Mouse (Mus musculus): ENCODE results near the gene Gsto2. TPM values are rescaled to one million over a fixed set of nuclear protein-coding genes. Genes with fewer than 3 reads are reported as not detected.

Gene Gsto2
- total and polyA plus RNA-seq, 2 experiments = 0.32 to 1.3 TPM

DNA sequence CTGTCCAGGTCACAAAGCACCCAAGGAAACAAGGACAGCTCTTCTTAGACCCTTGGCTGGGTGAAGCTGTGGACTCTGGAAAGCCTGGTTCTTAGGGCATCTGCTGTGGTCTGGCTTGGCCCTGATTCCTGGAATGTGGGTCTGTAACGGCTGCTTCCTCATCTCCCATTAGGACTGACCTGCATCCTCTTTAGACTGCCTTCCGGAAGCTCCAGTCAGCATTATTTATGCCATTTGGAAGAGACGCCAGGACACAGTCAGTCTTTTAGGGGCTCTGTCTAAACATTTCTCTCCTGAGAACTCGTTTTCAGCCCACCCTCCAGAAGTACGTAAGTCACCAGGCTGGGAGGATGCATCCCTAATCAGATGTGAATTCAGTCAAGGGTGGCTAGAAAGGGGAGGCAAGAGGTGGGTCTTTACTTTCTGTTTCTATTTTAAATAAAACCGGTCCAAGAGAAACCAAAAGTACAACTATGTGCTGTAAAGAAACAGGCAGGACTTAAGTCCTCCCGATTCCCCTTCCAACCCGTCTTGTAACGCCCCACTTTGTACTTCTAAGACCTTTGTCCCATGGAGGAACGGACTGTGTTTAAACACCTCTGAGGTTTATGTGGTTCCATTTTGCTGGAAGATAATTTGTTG lies 25.3 kb downstream of the Gsto2 start:
- peak overlapping the region; percentile 56 for H3K27ac ChIP-seq (replicated peaks; ENCODE audit: insufficient read depth, low read depth, low read length)
- DNase-seq (ENCODE audit: extremely low read depth, low read depth, low spot score) = peak; percentile 15
- H3K4me3 ChIP-seq (ENCODE audit: insufficient read depth, low read depth, low read length) = peak overlapping the region; percentile 35
- TF ChIP-seq POLR2A (IDR thresholded peaks at IDR 0.05; ENCODE audit: extremely low read depth, insufficient read depth, low read length) (no peak), CTCF (IDR thresholded peaks at IDR 0.05; ENCODE audit: low read depth, low read length) (no peak)
- no peaks in the 10 kb centered on the region for H3K36me3 ChIP-seq (ENCODE audit: control insufficient read depth, insufficient read depth, low read length)
- WGBS = 54% methylated on average over 10 of the region's 10 CpGs
- H3K4me1 ChIP-seq (ENCODE audit: control insufficient read depth, insufficient read depth, low read length) = 0 out of 2 replicates have a peak, but pooled peaks cover 2% of the 10 kb centered on the region
- H3K27me3 ChIP-seq (ENCODE audit: control insufficient read depth, insufficient read depth, low read length) = no peaks in the 10 kb centered on the region
- H3K79me2 ChIP-seq (ENCODE audit: control insufficient read depth, insufficient read depth, low read length) = no peaks in the 10 kb centered on the region
- peak overlapping the region; percentile 37; the same call in 1 of the 2 replicates for H3K9ac ChIP-seq (ENCODE audit: low read depth, low read length)

- TF ChIP-seq POLR2A (IDR thresholded peaks at IDR 0.05; ENCODE audit: extremely low read depth, insufficient read depth, low read length) = no peak
- TF ChIP-seq CTCF (IDR thresholded peaks at IDR 0.05; ENCODE audit: low read depth, low read length) = no peak
- no peak for DNase-seq (ENCODE audit: extremely low read depth, low read depth, low spot score)
- Histone ChIP-seq H3K79me2 (ENCODE audit: control insufficient read depth, insufficient read depth, low read length) (no peaks in the 10 kb centered on the region), H3K27ac (replicated peaks; ENCODE audit: insufficient read depth, low read depth, low read length) (no peak overlapping the region), H3K27me3 (ENCODE audit: control insufficient read depth, insufficient read depth, low read length) (no peaks in the 10 kb centered on the region), H3K36me3 (ENCODE audit: control insufficient read depth, insufficient read depth, low read length) (no peaks in the 10 kb centered on the region), H3K9ac (ENCODE audit: low read depth, low read length) (no peak overlapping the region), H3K4me3 (ENCODE audit: insufficient read depth, low read depth, low read length) (no peak overlapping the region), H3K4me1 (ENCODE audit: control insufficient read depth, insufficient read depth, low read length) (0 out of 2 replicates have a peak, but pooled peaks cover 2% of the 10 kb centered on the region)
- 77% methylated on average over 11 of the region's 11 CpGs for WGBS
Measured at GRCm38 (mm10) chr19:47891562-47892312, 26.4 kb downstream of the Gsto2 start.

- H3K4me1 ChIP-seq (ENCODE audit: control insufficient read depth, insufficient read depth, low read length) = 0 out of 2 replicates have a peak, but pooled peaks cover 2% of the 10 kb centered on the region
- no peak overlapping the region for H3K27ac ChIP-seq (replicated peaks; ENCODE audit: insufficient read depth, low read depth, low read length)
- no peak for DNase-seq (ENCODE audit: extremely low read depth, low read depth, low spot score)
- TF ChIP-seq POLR2A (IDR thresholded peaks at IDR 0.05; ENCODE audit: extremely low read depth, insufficient read depth, low read length) = no peak
- TF ChIP-seq CTCF (IDR thresholded peaks at IDR 0.05; ENCODE audit: low read depth, low read length) = no peak
- no peaks in the 10 kb centered on the region for H3K36me3 ChIP-seq (ENCODE audit: control insufficient read depth, insufficient read depth, low read length)
- H3K79me2 ChIP-seq (ENCODE audit: control insufficient read depth, insufficient read depth, low read length) = no peaks in the 10 kb centered on the region
- 88% methylated on average over 6 of the region's 6 CpGs for WGBS
- H3K27me3 ChIP-seq (ENCODE audit: control insufficient read depth, insufficient read depth, low read length) = no peaks in the 10 kb centered on the region
- H3K4me3 ChIP-seq (ENCODE audit: insufficient read depth, low read depth, low read length) = no peak overlapping the region
- H3K9ac ChIP-seq (ENCODE audit: low read depth, low read length) = no peak overlapping the region
Measured at GRCm38 (mm10) chr19:47893092-47893491, 27.8 kb downstream of the Gsto2 start.

DNA sequence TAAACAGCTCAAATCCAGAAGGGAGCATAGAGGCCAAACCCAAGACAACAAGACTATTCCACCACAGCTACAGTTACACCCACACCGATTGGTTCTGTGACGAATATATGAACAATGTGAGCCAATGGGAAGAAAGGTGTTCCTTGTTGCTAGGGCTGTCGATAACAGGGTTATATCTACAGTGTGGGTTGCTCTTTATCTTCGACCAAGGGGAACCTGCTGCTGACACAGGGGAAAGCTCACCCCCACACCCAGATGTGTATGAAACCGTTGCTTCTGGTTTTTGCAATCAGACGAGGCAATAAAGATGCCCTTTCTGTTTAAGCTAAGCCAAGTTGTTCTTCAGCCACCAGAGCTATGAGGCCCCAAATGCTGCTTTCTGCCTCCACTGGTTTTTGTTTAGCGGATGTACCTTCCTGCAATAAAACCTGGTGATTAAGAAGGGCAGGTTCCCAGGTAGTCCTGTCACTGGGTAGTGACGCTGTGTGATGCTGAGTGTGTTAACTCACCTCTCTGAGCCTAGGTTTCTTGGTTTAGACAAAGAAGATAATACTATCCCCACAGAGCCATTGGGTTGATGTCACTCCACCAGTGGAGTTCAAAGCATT lies 33.2 kb downstream of the Gsto2 start:
- Histone ChIP-seq H3K4me1 (ENCODE audit: control insufficient read depth, insufficient read depth, low read length) (peaks cover 6% of the 10 kb centered on the region; the same call in 1 of the 2 replicates), H3K27ac (replicated peaks; ENCODE audit: insufficient read depth, low read depth, low read length) (no peak overlapping the region)
- no peak for TF ChIP-seq CTCF (IDR thresholded peaks at IDR 0.05; ENCODE audit: low read depth, low read length)
- TF ChIP-seq POLR2A (IDR thresholded peaks at IDR 0.05; ENCODE audit: extremely low read depth, insufficient read depth, low read length) = no peak

DNA sequence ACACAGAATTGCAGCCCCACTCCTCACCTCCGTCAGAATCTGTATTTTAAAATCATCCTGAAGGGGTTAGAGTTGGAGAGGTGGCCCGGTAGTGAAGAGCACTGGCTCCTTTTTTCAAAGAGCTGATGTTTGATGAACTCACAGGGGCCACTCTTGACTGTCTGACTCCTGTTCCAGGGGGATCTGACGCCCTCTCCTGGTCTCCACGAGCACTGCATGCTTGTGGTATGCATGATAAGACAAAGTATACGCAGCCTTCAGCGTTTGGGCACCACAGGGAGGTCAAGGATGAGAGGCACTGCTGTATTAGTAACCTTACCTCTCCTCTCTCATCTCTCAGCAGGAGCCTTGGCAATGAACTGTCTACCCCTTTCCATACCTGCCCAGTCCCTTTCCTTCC lies 34.7 kb downstream of the Gsto2 start:
- 57% methylated on average over 6 of the region's 6 CpGs for WGBS
- H3K4me3 ChIP-seq (ENCODE audit: insufficient read depth, low read depth, low read length) = no peak overlapping the region
- no peak overlapping the region for H3K27ac ChIP-seq (replicated peaks; ENCODE audit: insufficient read depth, low read depth, low read length)
- H3K9ac ChIP-seq (ENCODE audit: low read depth, low read length) = no peak overlapping the region
- H3K4me1 ChIP-seq (ENCODE audit: control insufficient read depth, insufficient read depth, low read length) = peaks cover 6% of the 10 kb centered on the region; the same call in 1 of the 2 replicates
- no peaks in the 10 kb centered on the region for H3K27me3 ChIP-seq (ENCODE audit: control insufficient read depth, insufficient read depth, low read length)
- DNase-seq (ENCODE audit: extremely low read depth, low read depth, low spot score) = no peak
- TF ChIP-seq CTCF (IDR thresholded peaks at IDR 0.05; ENCODE audit: low read depth, low read length) = 0 out of 2 replicates have a peak, but pooled peaks have one; percentile 10
- TF ChIP-seq POLR2A (IDR thresholded peaks at IDR 0.05; ENCODE audit: extremely low read depth, insufficient read depth, low read length) = no peak
- no peaks in the 10 kb centered on the region for H3K79me2 ChIP-seq (ENCODE audit: control insufficient read depth, insufficient read depth, low read length)
- H3K36me3 ChIP-seq (ENCODE audit: control insufficient read depth, insufficient read depth, low read length) = no peaks in the 10 kb centered on the region

More for the DNA sequence above, 33.2 kb downstream of the Gsto2 start:
- Histone ChIP-seq H3K27me3 (ENCODE audit: control insufficient read depth, insufficient read depth, low read length) (no peaks in the 10 kb centered on the region), H3K4me3 (ENCODE audit: insufficient read depth, low read depth, low read length) (no peak overlapping the region), H3K79me2 (ENCODE audit: control insufficient read depth, insufficient read depth, low read length) (no peaks in the 10 kb centered on the region), H3K36me3 (ENCODE audit: control insufficient read depth, insufficient read depth, low read length) (no peaks in the 10 kb centered on the region), H3K9ac (ENCODE audit: low read depth, low read length) (no peak overlapping the region)
- DNase-seq (ENCODE audit: extremely low read depth, low read depth, low spot score) = no peak
- WGBS = 81% methylated on average over 8 of the region's 8 CpGs

Data from liver, adult 2 months (tissue).